Mouse (Mus musculus) C2C12 (cell line): ENCODE data around the gene Arhgap6.

Experiments
- CEBPB ChIP-seq: IDR thresholded peaks from one replicate; pipeline ENCODE4 v1.6.1; 2011; ENCODE audit warnings: low read depth, mild to moderate bottlenecking, control low read depth, moderate library complexity
- CTCF ChIP-seq: IDR thresholded peaks from one replicate; pipeline ENCODE4 v1.5.1; 2011; ENCODE audit not compliant: control insufficient read depth, insufficient read depth, insufficient read length
- FOSL1 ChIP-seq: IDR thresholded peaks from one replicate; pipeline ENCODE4 v1.8.0; 2011; ENCODE audit warnings: mild to moderate bottlenecking, low read length; ENCODE audit not compliant: poor library complexity, insufficient read depth, severe bottlenecking
- MAX ChIP-seq: IDR thresholded peaks from one replicate; pipeline ENCODE4 v1.6.1; 2011; ENCODE audit warnings: mild to moderate bottlenecking, control low read depth
- MYOD1 ChIP-seq: IDR thresholded peaks from one replicate; pipeline ENCODE4 v1.6.1; 2011; ENCODE audit warnings: low read depth; ENCODE audit not compliant: control insufficient read depth, insufficient read length
- MYOG ChIP-seq: IDR thresholded peaks from one replicate; pipeline ENCODE4 v1.6.1; 2011; ENCODE audit not compliant: control insufficient read depth, insufficient read length; ENCODE audit errors: extremely low read depth
- USF1 ChIP-seq: IDR thresholded peaks from one replicate; pipeline ENCODE4 v1.6.1; 2011; ENCODE audit warnings: low read depth, mild to moderate bottlenecking, control low read depth, moderate library complexity

- TF ChIP-seq CEBPB: no peak
- no peak for TF ChIP-seq CTCF
- TF ChIP-seq USF1: no peak
- no peak for TF ChIP-seq MYOD1
- TF ChIP-seq MAX: no peak
- TF ChIP-seq FOSL1: no peak
- no peak for TF ChIP-seq MYOG
These were observed 280.1 kb downstream of the Arhgap6 start for GRCm38 (mm10) chrX:169075020-169075419.
